Mouse (Mus musculus): ENCODE measurements at regions not wholly inside any gene's neighbourhood (a gene's known extent, or its start where the extent isn't known, plus 50 kb on each side); places are given as distances from the start of the nearest gene placed in this dataset.

- TF ChIP-seq CTCF (IDR thresholded peaks at IDR 0.05; ENCODE audit: extremely low read depth, insufficient read depth, insufficient read length, insufficient replicate concordance) (no peak), POLR2A (IDR thresholded peaks at IDR 0.05; ENCODE audit: low read depth, low read length) (no peak)
Observed at GRCm38 (mm10) chr14:47911546-47912545, 208.8 kb upstream of the Peli2 start.

All from spleen, adult 2 months (tissue).